Mouse (Mus musculus): ENCODE results near the gene Gm21256. TPM values are rescaled to one million over a fixed set of nuclear protein-coding genes. Genes with fewer than 3 reads are reported as not detected.
"Not testable (repeated sequence)": the region's sequence is repeated elsewhere in the genome, so short reads cannot be mapped to it uniquely, and the experiment has no call there.

Gene Gm21256
- polyA plus RNA-seq (2012; rRNA removed) (not detected in 2 replicates), polyA plus RNA-seq (2014; fragmentation: Nextera tagmentation; extraction: Ambion mirVana) (not detected in 2 replicates)

GRCm38 (mm10) chrY:47450660-47451059, at the start of gene Gm21256:
Gene Gm21256 (plus strand): TSS chrY:47450960.
- H3K4me2 ChIP-seq (ENCODE audit: low read depth); H3K4me3 ChIP-seq (ENCODE audit: insufficient read depth in 1 of 2, low read depth in 2 of 2, low read length in 2 of 2); H3K4me1 ChIP-seq (replicated peaks; ENCODE audit: control insufficient read depth in 2 of 2, insufficient read depth in 2 of 2, low read length in 1 of 2); ATAC-seq (ENCODE audit: insufficient read depth); H3K36me3 ChIP-seq (replicated peaks; ENCODE audit: control insufficient read depth, insufficient read depth, low read depth); DNase-seq (ENCODE audit: low read depth in 3 of 3, low spot score in 3 of 3); H3K27ac ChIP-seq; H3K9me3 ChIP-seq (ENCODE audit: control insufficient read depth, low read length); H3K27me3 ChIP-seq (ENCODE audit: control insufficient read depth, insufficient read depth, low read length); H3K9ac ChIP-seq (replicated peaks): not testable (repeated sequence)
- no CpG with 5 or more reads among the region's 7 CpGs for WGBS (ENCODE audit: insufficient replicate concordance)

Other genes with a start within 250 kb of the Gm21256 start
- not detected in 2 replicates for gene Gm21170, start 240.1 kb downstream of the Gm21256 start, polyA plus RNA-seq (2012; rRNA removed)
- not detected in 2 replicates for gene Gm21170, start 240.1 kb downstream of the Gm21256 start, polyA plus RNA-seq (2014; fragmentation: Nextera tagmentation; extraction: Ambion mirVana)